Mouse (Mus musculus) bone marrow macrophage, adult 2 months (primary cell): Measurements from ENCODE around the gene Pam16.

Source experiments
- CTCF ChIP-seq: IDR thresholded peaks from 2 replicates; pipeline ENCODE4 v1.5.1; 2012; ENCODE audit warnings: low read depth, mild to moderate bottlenecking, low read length, moderate library complexity
- POLR2A ChIP-seq: IDR thresholded peaks from 2 replicates; pipeline ENCODE4 v1.6.1; 2012; ENCODE audit warnings: mild to moderate bottlenecking, low read depth, low read length, borderline replicate concordance

DNA sequence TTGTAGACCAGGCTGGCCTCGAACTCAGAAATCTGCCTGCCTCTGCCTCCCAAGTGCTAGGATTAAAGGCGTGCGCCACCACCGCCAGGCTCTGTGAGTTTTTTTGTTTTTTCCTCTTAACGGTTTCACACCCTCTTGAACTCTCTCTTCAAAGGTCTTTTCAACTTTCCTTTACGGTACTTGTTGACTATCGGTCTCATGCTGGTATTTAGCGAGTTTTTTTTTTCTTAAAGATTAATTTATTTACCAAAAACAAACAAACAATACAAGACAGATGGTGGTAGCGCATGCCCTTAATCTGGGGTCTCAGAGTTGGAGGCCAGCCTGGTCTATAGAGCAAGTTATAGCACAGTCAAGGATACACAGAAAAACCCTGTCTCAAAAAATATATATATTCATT lies 34.6 kb downstream of the Pam16 start:
- TF ChIP-seq CTCF (no peak), POLR2A (no peak)
